Mouse (Mus musculus): ENCODE results near the gene Sema4d. TPM values are rescaled to one million over a fixed set of nuclear protein-coding genes. Genes with fewer than 3 reads are reported as not detected.
A peak's percentile ranks its signal among the peaks of the same experiment; 100 is the strongest.
"Not testable (repeated sequence)": the region's sequence is repeated elsewhere in the genome, so short reads cannot be mapped to it uniquely, and the experiment has no call there.

Gene Sema4d
- total and polyA plus RNA-seq, 2 experiments from 2014 or later: 11.6 to 18.2 TPM

- Histone ChIP-seq H3K27me3 (ENCODE audit: control insufficient read depth, insufficient read depth, low read length) (peaks cover 12% of the 10 kb centered on the region; the same call in 1 of the 2 replicates), H3K36me3 (replicated peaks; ENCODE audit: control insufficient read depth, insufficient read depth, low read length) (no peaks in the 10 kb centered on the region), H3K4me3 (ENCODE audit: low read depth, low read length) (no peak overlapping the region), H3K9ac (replicated peaks; ENCODE audit: low read depth, low read length) (no peak overlapping the region), H3K27ac (ENCODE audit: low read depth) (no peak overlapping the region), H3K4me1 (ENCODE audit: control insufficient read depth, insufficient read depth) (0 out of 2 replicates have a peak, but pooled peaks cover 8% of the 10 kb centered on the region), H3K4me2 (ENCODE audit: low read depth, low read length) (no peak overlapping the region), H3K9me3 (replicated peaks; ENCODE audit: control insufficient read depth, low read length) (no peaks in the 10 kb centered on the region)
- DNase-seq (ENCODE audit: low spot score) (no peak), ATAC-seq (ENCODE audit: insufficient read depth, low read depth) (no peak)
- 51% methylated on average over 6 of the region's 6 CpGs for WGBS
- TF ChIP-seq CTCF (IDR thresholded peaks at IDR 0.05; ENCODE audit: low read depth) (no peak), EP300 (IDR thresholded peaks at IDR 0.05; ENCODE audit: low read depth) (no peak)
Observed at GRCm38 (mm10) chr13:51840702-51841101, 47.2 kb upstream of the Sema4d start.

GRCm38 (mm10) chr13:51839250-51840026, 45.9 kb upstream of the Sema4d start:
- Histone ChIP-seq H3K27me3 (ENCODE audit: control insufficient read depth, insufficient read depth, low read length) (peaks cover 12% of the 10 kb centered on the region; the same call in 1 of the 2 replicates), H3K36me3 (replicated peaks; ENCODE audit: control insufficient read depth, insufficient read depth, low read length) (no peaks in the 10 kb centered on the region), H3K9ac (replicated peaks; ENCODE audit: low read depth, low read length) (no peak overlapping the region), H3K4me2 (ENCODE audit: low read depth, low read length) (no peak overlapping the region), H3K27ac (ENCODE audit: low read depth) (no peak overlapping the region), H3K4me3 (ENCODE audit: low read depth, low read length) (no peak overlapping the region), H3K9me3 (replicated peaks; ENCODE audit: control insufficient read depth, low read length) (no peaks in the 10 kb centered on the region), H3K4me1 (ENCODE audit: control insufficient read depth, insufficient read depth) (peaks cover 13% of the 10 kb centered on the region; the same call in 1 of the 2 replicates)
- DNase-seq (ENCODE audit: low spot score) (peak; percentile 65), ATAC-seq (ENCODE audit: insufficient read depth, low read depth) (peak; percentile 46)
- 17% methylated on average over 8 of the region's 8 CpGs for WGBS
- peak; percentile 92 for TF ChIP-seq CTCF (IDR thresholded peaks at IDR 0.05; ENCODE audit: low read depth)
- no peak for TF ChIP-seq EP300 (IDR thresholded peaks at IDR 0.05; ENCODE audit: low read depth)

- no peaks in the 10 kb centered on the region for H3K36me3 ChIP-seq (replicated peaks; ENCODE audit: control insufficient read depth, insufficient read depth, low read length)
- DNase-seq (ENCODE audit: low spot score) (no peak), ATAC-seq (ENCODE audit: insufficient read depth, low read depth) (no peak)
- 19% methylated on average over 5 of the region's 5 CpGs for WGBS
- TF ChIP-seq EP300 (IDR thresholded peaks at IDR 0.05; ENCODE audit: low read depth) (no peak), CTCF (IDR thresholded peaks at IDR 0.05; ENCODE audit: low read depth) (no peak)
- H3K4me3 ChIP-seq (ENCODE audit: low read depth, low read length): no peak overlapping the region
- H3K4me2 ChIP-seq (ENCODE audit: low read depth, low read length): no peak overlapping the region
- H3K4me1 ChIP-seq (ENCODE audit: control insufficient read depth, insufficient read depth): peaks cover 13% of the 10 kb centered on the region; the same call in 1 of the 2 replicates
- peaks cover 5% of the 10 kb centered on the region; the same call in 1 of the 2 replicates for H3K27me3 ChIP-seq (ENCODE audit: control insufficient read depth, insufficient read depth, low read length)
- H3K27ac ChIP-seq (ENCODE audit: low read depth): no peak overlapping the region
- no peak overlapping the region for H3K9ac ChIP-seq (replicated peaks; ENCODE audit: low read depth, low read length)
- no peaks in the 10 kb centered on the region for H3K9me3 ChIP-seq (replicated peaks; ENCODE audit: control insufficient read depth, low read length)
Observed at GRCm38 (mm10) chr13:51837402-51837801, 43.9 kb upstream of the Sema4d start.

GRCm38 (mm10) chr13:51835208-51835607, 41.7 kb upstream of the Sema4d start:
- not testable (repeated sequence) for ATAC-seq (ENCODE audit: insufficient read depth, low read depth); H3K4me2 ChIP-seq (ENCODE audit: low read depth, low read length); H3K27ac ChIP-seq (ENCODE audit: low read depth); H3K9me3 ChIP-seq (replicated peaks; ENCODE audit: control insufficient read depth, low read length); H3K36me3 ChIP-seq (replicated peaks; ENCODE audit: control insufficient read depth, insufficient read depth, low read length); H3K27me3 ChIP-seq (ENCODE audit: control insufficient read depth, insufficient read depth, low read length); DNase-seq (ENCODE audit: low spot score); H3K9ac ChIP-seq (replicated peaks; ENCODE audit: low read depth, low read length); H3K4me3 ChIP-seq (ENCODE audit: low read depth, low read length)
- H3K4me1 ChIP-seq (ENCODE audit: control insufficient read depth, insufficient read depth): peaks cover 13% of the 10 kb centered on the region; the same call in 1 of the 2 replicates
- WGBS: 68% methylated on average over 4 of the region's 4 CpGs

- Histone ChIP-seq H3K27ac (ENCODE audit: low read depth) (no peak overlapping the region), H3K4me3 (ENCODE audit: low read depth, low read length) (no peak overlapping the region), H3K9ac (replicated peaks; ENCODE audit: low read depth, low read length) (no peak overlapping the region), H3K9me3 (replicated peaks; ENCODE audit: control insufficient read depth, low read length) (no peaks in the 10 kb centered on the region), H3K27me3 (ENCODE audit: control insufficient read depth, insufficient read depth, low read length) (no peaks in the 10 kb centered on the region), H3K4me1 (ENCODE audit: control insufficient read depth, insufficient read depth) (peaks cover 13% of the 10 kb centered on the region; the same call in 1 of the 2 replicates), H3K36me3 (replicated peaks; ENCODE audit: control insufficient read depth, insufficient read depth, low read length) (no peaks in the 10 kb centered on the region), H3K4me2 (ENCODE audit: low read depth, low read length) (no peak overlapping the region)
- ATAC-seq (ENCODE audit: insufficient read depth, low read depth): no peak
- DNase-seq (ENCODE audit: low spot score): no peak
- 30% methylated on average over 2 of the region's 2 CpGs for WGBS
- TF ChIP-seq EP300 (IDR thresholded peaks at IDR 0.05; ENCODE audit: low read depth) (no peak), CTCF (IDR thresholded peaks at IDR 0.05; ENCODE audit: low read depth) (no peak)
Observed at GRCm38 (mm10) chr13:51834520-51834919, 41.0 kb upstream of the Sema4d start.
